Mouse (Mus musculus) midbrain, embryonic 10.5 days (tissue): ENCODE measurements around the gene Grik5. TPM values are rescaled to one million over a fixed set of nuclear protein-coding genes. Genes with fewer than 3 reads are reported as not detected.

Experiments used
- DNase-seq: peaks from one replicate; pipeline ENCODE4 v3.0.0-alpha.2; 2017; ENCODE audit warnings: low spot score
- H3K27ac ChIP-seq: fragments of 300-500 bp; sonication (generic); replicated peaks from 2 replicates; pipeline ENCODE4 v1.5.1; 2016; ENCODE audit warnings: mild to moderate bottlenecking
- H3K27me3 ChIP-seq: fragments of 300-500 bp; sonication (generic); 2 replicates; pipeline ENCODE4 v1.6.1; 2016; ENCODE audit warnings: low read depth, mild to moderate bottlenecking; ENCODE audit not compliant: poor library complexity, severe bottlenecking
- H3K36me3 ChIP-seq: fragments of 300-500 bp; sonication (generic); 2 replicates; pipeline ENCODE4 v1.6.1; 2016; ENCODE audit warnings: mild to moderate bottlenecking, moderate library complexity
- H3K4me1 ChIP-seq: fragments of 300-500 bp; sonication (generic); 2 replicates; pipeline ENCODE4 v1.6.1; 2016
- H3K4me3 ChIP-seq: fragments of 300-500 bp; sonication (generic); 2 replicates; pipeline ENCODE4 v1.5.1; 2016; ENCODE audit warnings: mild to moderate bottlenecking, moderate library complexity
- H3K9me3 ChIP-seq: fragments of 300-500 bp; sonication (generic); replicated peaks from 2 replicates; pipeline ENCODE4 v1.6.1; 2016; ENCODE audit warnings: mild to moderate bottlenecking
- WGBS: fragments of 180-500 bp; shearing (Covaris S2); methylation state at CpG from one replicate; pipeline ENCODE4 v1.1.7; 2016; 5-methylcytosine and 5-hydroxymethylcytosine counted together
- polyA plus RNA-seq: library from polyadenylated mRNA; unstranded; fragments of >200 nt; fragmentation: Nextera tagmentation; extraction: Ambion mirVana; gene quantifications from 2 replicates; pipeline ENCODE4 v1.2.1, GENCODE M21; 2016

Grik5 gene
- polyA plus RNA-seq, 1 experiment from 2014 or later: 5.4 TPM

DNA sequence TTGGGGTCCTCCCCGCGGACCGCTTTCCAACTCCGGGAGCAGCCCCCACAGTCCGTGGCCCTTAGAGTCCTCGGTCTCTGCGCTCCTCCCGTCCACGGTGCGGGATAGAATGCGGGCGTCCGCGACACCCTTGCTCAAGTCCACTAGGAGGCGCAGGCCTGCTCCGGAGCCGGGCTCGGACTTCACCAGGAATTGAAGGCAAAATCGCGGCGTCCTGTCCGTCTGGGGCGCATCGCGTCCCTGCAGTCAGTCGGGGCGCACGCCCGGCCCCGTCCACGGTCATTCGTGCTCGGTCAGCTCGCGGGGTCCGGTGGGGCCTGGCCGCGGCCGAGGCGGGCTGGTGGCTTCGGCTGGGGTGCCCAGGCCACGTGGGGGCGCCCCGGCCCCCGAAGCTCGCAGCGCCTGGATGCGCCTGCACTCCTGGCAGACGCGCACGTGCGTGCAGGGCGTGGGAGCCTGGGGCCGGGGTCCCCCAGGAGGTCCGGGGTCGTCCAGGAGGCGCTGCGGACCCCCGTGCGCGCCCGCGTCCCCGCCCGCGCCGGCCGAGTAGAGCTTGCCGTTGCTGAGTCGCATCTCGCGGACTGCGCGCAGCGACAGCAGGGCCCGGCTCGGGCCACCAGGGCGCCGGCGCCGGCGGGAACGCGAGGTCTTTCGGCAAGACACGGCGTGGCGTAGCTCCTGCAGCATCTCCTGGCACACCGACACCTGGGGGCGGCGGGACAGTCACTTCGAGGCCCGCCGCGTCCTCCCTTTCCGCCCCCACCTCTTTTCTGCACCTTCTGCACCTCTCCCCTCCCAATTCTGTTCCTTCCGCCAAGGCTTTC is 61.8 kb downstream of the Grik5 start:
- Histone ChIP-seq H3K27ac (peak overlapping the region; percentile 75), H3K4me3 (peak overlapping the region; percentile 58), H3K9me3 (no peaks in the 10 kb centered on the region), H3K4me1 (peaks cover 60% of the 10 kb centered on the region), H3K27me3 (peaks cover 84% of the 10 kb centered on the region), H3K36me3 (peaks cover 33% of the 10 kb centered on the region)
- WGBS: 1% methylated on average over 97 of the region's 97 CpGs
- peak; percentile 77 for DNase-seq

GRCm38 (mm10) chr7:25009099-25009700 is 62.9 kb downstream of the Grik5 start:
- peak overlapping the region; percentile 58 for H3K4me3 ChIP-seq
- no peak for DNase-seq
- no peaks in the 10 kb centered on the region for H3K9me3 ChIP-seq
- H3K36me3 ChIP-seq: peaks cover 22% of the 10 kb centered on the region
- peaks cover 95% of the 10 kb centered on the region for H3K27me3 ChIP-seq
- H3K4me1 ChIP-seq: peaks cover 70% of the 10 kb centered on the region
- H3K27ac ChIP-seq: peak overlapping the region; percentile 75
- 7% methylated on average over 20 of the region's 20 CpGs for WGBS

DNA sequence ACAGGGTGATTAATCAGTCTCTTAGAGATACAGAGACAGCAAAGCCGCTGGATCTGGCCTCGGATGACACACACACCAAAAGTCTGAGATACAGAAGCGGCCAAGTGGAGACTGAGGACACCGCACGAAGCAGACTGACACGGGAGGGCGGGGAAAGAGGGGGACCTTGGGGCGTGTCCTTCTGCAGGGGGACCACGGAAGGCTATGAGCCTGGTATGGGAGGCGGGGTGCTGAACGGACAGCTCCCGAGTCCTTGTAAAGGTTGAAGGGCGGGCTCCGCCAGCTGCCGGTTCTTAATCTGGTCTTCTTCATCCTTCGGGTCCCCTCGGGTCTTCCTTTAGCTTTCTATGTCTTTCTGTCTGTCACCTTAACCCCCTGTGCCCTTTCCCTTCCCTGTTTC is 63.5 kb downstream of the Grik5 start:
- Histone ChIP-seq H3K27me3 (peaks cover 100% of the 10 kb centered on the region), H3K9me3 (no peaks in the 10 kb centered on the region), H3K27ac (peak overlapping the region; percentile 75), H3K4me1 (peaks cover 74% of the 10 kb centered on the region), H3K36me3 (peaks cover 16% of the 10 kb centered on the region), H3K4me3 (peak overlapping the region; percentile 58; the same call in 1 of the 2 replicates)
- WGBS: 2% methylated on average over 17 of the region's 17 CpGs
- DNase-seq: peak; percentile 75

GRCm38 (mm10) chr7:25007609-25008374 is 64.4 kb downstream of the Grik5 start:
- 18% methylated on average over 8 of the region's 8 CpGs for WGBS
- peaks cover 8% of the 10 kb centered on the region for H3K36me3 ChIP-seq
- H3K4me1 ChIP-seq: peaks cover 83% of the 10 kb centered on the region
- peaks cover 100% of the 10 kb centered on the region for H3K27me3 ChIP-seq
- DNase-seq: peak; percentile 60
- H3K9me3 ChIP-seq: no peaks in the 10 kb centered on the region
- H3K4me3 ChIP-seq: no peak overlapping the region
- H3K27ac ChIP-seq: peak overlapping the region; percentile 75

- no peaks in the 10 kb centered on the region for H3K9me3 ChIP-seq
- H3K27me3 ChIP-seq: peaks cover 91% of the 10 kb centered on the region
- DNase-seq: no peak
- 0 out of 2 replicates have a peak overlapping the region, but pooled peaks have one; percentile 10 for H3K27ac ChIP-seq
- H3K36me3 ChIP-seq: no peaks in the 10 kb centered on the region
- H3K4me3 ChIP-seq: no peak overlapping the region
- peaks cover 85% of the 10 kb centered on the region for H3K4me1 ChIP-seq
- 82% methylated on average over 12 of the region's 12 CpGs for WGBS
These were observed 65.4 kb downstream of the Grik5 start for GRCm38 (mm10) chr7:25006586-25007364.

- WGBS: 70% methylated on average over 3 of the region's 3 CpGs
- peak overlapping the region; percentile 61 for H3K27ac ChIP-seq
- H3K27me3 ChIP-seq: peaks cover 85% of the 10 kb centered on the region
- no peaks in the 10 kb centered on the region for H3K36me3 ChIP-seq
- no peak for DNase-seq
- H3K9me3 ChIP-seq: no peaks in the 10 kb centered on the region
- peak overlapping the region; percentile 62 for H3K4me3 ChIP-seq
- H3K4me1 ChIP-seq: peaks cover 81% of the 10 kb centered on the region
These were observed 66.0 kb downstream of the Grik5 start for GRCm38 (mm10) chr7:25006171-25006570.

GRCm38 (mm10) chr7:25005421-25006065 is 66.6 kb downstream of the Grik5 start, which contains the start of gene Atp1a3:
TSS of gene Atp1a3 (minus strand) at chr7:25005958.
- Histone ChIP-seq H3K36me3 (no peaks in the 10 kb centered on the region), H3K4me1 (peaks cover 75% of the 10 kb centered on the region), H3K9me3 (no peaks in the 10 kb centered on the region), H3K4me3 (peak within 1 kb of the TSS; percentile 62), H3K27ac (peak within 1 kb of the TSS; percentile 61), H3K27me3 (peaks cover 79% of the 10 kb centered on the region)
- under 1% methylated on average over 54 of the region's 54 CpGs for WGBS
- DNase-seq: peak; percentile 59

GRCm38 (mm10) chr7:25004806-25005205 is 67.3 kb downstream of the Grik5 start:
- Histone ChIP-seq H3K4me1 (peaks cover 67% of the 10 kb centered on the region), H3K27me3 (peaks cover 72% of the 10 kb centered on the region), H3K36me3 (peaks cover 5% of the 10 kb centered on the region; the same call in 1 of the 2 replicates), H3K27ac (0 out of 2 replicates have a peak overlapping the region, but pooled peaks have one; percentile 61), H3K9me3 (no peaks in the 10 kb centered on the region), H3K4me3 (peak overlapping the region; percentile 62)
- 52% methylated on average over 7 of the region's 9 CpGs for WGBS
- DNase-seq: no peak

GRCm38 (mm10) chr7:25003820-25004388 is 68.2 kb downstream of the Grik5 start:
- Histone ChIP-seq H3K4me3 (no peak overlapping the region), H3K4me1 (peaks cover 58% of the 10 kb centered on the region)

GRCm38 (mm10) chr7:25003291-25003690 is 68.9 kb downstream of the Grik5 start:
- H3K27ac ChIP-seq: no peak overlapping the region
- no peaks in the 10 kb centered on the region for H3K9me3 ChIP-seq
- H3K4me3 ChIP-seq: no peak overlapping the region; the same call in 1 of the 2 replicates
- peaks cover 52% of the 10 kb centered on the region for H3K4me1 ChIP-seq
- 70% methylated on average over 11 of the region's 11 CpGs for WGBS
- peaks cover 9% of the 10 kb centered on the region; the same call in 1 of the 2 replicates for H3K36me3 ChIP-seq
- DNase-seq: no peak
- peaks cover 56% of the 10 kb centered on the region for H3K27me3 ChIP-seq

More at GRCm38 (mm10) chr7:25003820-25004388, 68.2 kb downstream of the Grik5 start:
- peaks cover 62% of the 10 kb centered on the region for H3K27me3 ChIP-seq
- peaks cover 5% of the 10 kb centered on the region; the same call in 1 of the 2 replicates for H3K36me3 ChIP-seq
- H3K27ac ChIP-seq: no peak overlapping the region
- DNase-seq: no peak
- no peaks in the 10 kb centered on the region for H3K9me3 ChIP-seq
- WGBS: 88% methylated on average over 8 of the region's 8 CpGs

DNA sequence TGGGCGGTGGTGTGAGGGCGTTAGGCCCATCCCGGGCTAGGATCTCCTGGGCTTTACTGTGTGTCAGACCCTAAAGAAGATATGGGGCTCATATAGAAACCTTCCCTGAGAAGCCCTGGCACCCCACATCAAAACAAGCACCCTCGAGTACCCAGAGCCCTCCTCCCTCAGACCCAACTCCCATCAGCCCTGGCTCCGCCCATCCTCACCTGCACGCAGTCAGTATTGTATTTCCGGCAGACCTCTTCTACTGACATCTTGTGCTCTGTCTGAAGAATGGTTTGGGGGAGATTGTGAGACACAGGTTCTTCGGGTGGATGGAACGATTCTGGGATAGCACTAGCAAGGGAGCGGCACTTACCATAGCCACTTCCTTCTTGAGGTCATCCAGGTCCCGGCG is 71.4 kb downstream of the Grik5 start:
- Histone ChIP-seq H3K4me3 (no peak overlapping the region), H3K4me1 (peaks cover 29% of the 10 kb centered on the region), H3K27ac (no peak overlapping the region), H3K36me3 (peaks cover 11% of the 10 kb centered on the region; the same call in 1 of the 2 replicates), H3K9me3 (no peaks in the 10 kb centered on the region), H3K27me3 (peaks cover 31% of the 10 kb centered on the region)
- 81% methylated on average over 12 of the region's 12 CpGs for WGBS
- DNase-seq: no peak
